8 mouse cellular contexts compared by ENCODE assay signal in genomic region chr11:94321931-94322400, GRCm38 (mm10). TPM values are rescaled to one million over a fixed set of nuclear protein-coding genes. Genes with fewer than 3 reads are reported as not detected.
DNase-seq lines count a peak whose midpoint lies in the region; ATAC-seq and TF ChIP-seq lines count a peak whose summit lies in the region.

Gene Luc7l3 (minus strand): TSS chr11:94321988.

- no peaks in the 10 kb centered on the region for H3K36me3 ChIP-seq in hindbrain, embryonic 12.5 days

- no peak for TF ChIP-seq CTCF in Patski (IDR thresholded peaks at IDR 0.05)

- peak; percentile 97 for ATAC-seq in Patski
- ATAC-seq in hindbrain, embryonic 12.5 days (ENCODE audit: low FRiP score), result peak; percentile 94

- no peaks in the 10 kb centered on the region for H3K9me3 ChIP-seq in hindbrain, embryonic 12.5 days (replicated peaks)

- H3K27ac ChIP-seq in hindbrain, embryonic 12.5 days, result peak within 1 kb of the TSS; percentile 92

- peak within 1 kb of the TSS; percentile 99 for H3K9ac ChIP-seq in hindbrain, embryonic 12.5 days

- peaks cover 29% of the 10 kb centered on the region for H3K4me1 ChIP-seq in hindbrain, embryonic 12.5 days

- in situ Hi-C loops in Patski (cut with MboI; ENCODE audit: low pct_unique_long_range_greater_than_20kb), result no loop called here

- H3K27me3 ChIP-seq in Patski, result no peaks in the 10 kb centered on the region
- no peaks in the 10 kb centered on the region for H3K27me3 ChIP-seq in hindbrain, embryonic 12.5 days

- CTCF ChIA-PET in Patski (lab: Charles Lee), result interaction anchor here (1.1 kb wide), 1 partner anchor 8 kb away, joined by 3 read pairs; no protein-coding TSS in a partner anchor

- H3K4me2 ChIP-seq in hindbrain, embryonic 12.5 days (replicated peaks), result peak within 1 kb of the TSS; percentile 86

- peak; percentile 28 for DNase-seq in Patski (ENCODE audit: low read depth, low spot score)
- DNase-seq in cerebellum, postnatal 10 days, result peak; percentile 98
- DNase-seq in frontal cortex, postnatal 14 days (ENCODE audit: low spot score in 2 of 2), result peak; percentile 86 to 92
- peak; percentile 93 to 94 for DNase-seq in layer of hippocampus, postnatal 25 days (ENCODE audit: extremely low spot score in 1 of 2, low spot score in 1 of 2)
- peak; percentile 96 for DNase-seq in lung, postnatal 14 days
- peak; percentile 95 for DNase-seq in ovary, postnatal 36 days (ENCODE audit: low spot score)
- DNase-seq in thymus, postnatal 14 days, result peak; percentile 97

- POLR2A ChIA-PET in Patski (lab: Charles Lee), result interaction anchor here (0.6 to 1.0 kb wide), 3 partner anchors 36 to 945 kb away, joined by 3 read pairs; partner anchors contain the start of gene Epn3

- H3K4me3 ChIP-seq in hindbrain, embryonic 12.5 days, result peak within 1 kb of the TSS; percentile 98

- WGBS in hindbrain, embryonic 12.5 days, result 0% methylated on average over 36 of the region's 36 CpGs

RNA-seq across cellular contexts. Expression of gene Luc7l3, which starts in this region (rescaled TPM):
- polyA plus RNA-seq in Patski (2021), result 96.3 TPM
- 153 and 167 TPM in 2 replicates for polyA plus RNA-seq in hindbrain, embryonic 12.5 days (2016; fragmentation: Nextera tagmentation; extraction: Ambion mirVana)
- 100 to 1,000 TPM in 1 of 2 experiments, 10 to 100 TPM in 1; 93.5 to 132 TPM for total RNA-seq in layer of hippocampus, postnatal 25 days (2021)

Comparison
In these comparisons a context has a peak if more than half of its experiments do, and no peak if none do; other contexts are left out.
1. Peak in every context shown above with its lines: DNase-seq, ATAC-seq, H3K4me3 ChIP-seq and H3K27ac ChIP-seq.
2. DNase-seq: peak in every context shown above with its lines; median percentile 98 in cerebellum, postnatal 10 days; 97 in thymus, postnatal 14 days; 96 in lung, postnatal 14 days; 95 in ovary, postnatal 36 days; 94 in layer of hippocampus, postnatal 25 days; 89 in frontal cortex, postnatal 14 days; 28 in Patski.